Mouse (Mus musculus) liver, embryonic 15.5 days (tissue): Measurements from ENCODE around the gene Mcat. TPM values are rescaled to one million over a fixed set of nuclear protein-coding genes. Genes with fewer than 3 reads are reported as not detected.
A peak's percentile ranks its signal among the peaks of the same experiment; 100 is the strongest.
"Not testable (repeated sequence)": the region's sequence is repeated elsewhere in the genome, so short reads cannot be mapped to it uniquely, and the experiment has no call there.

Experiments used
- ATAC-seq: fragments of 200-750 bp; cut with Nextera tagmentation; 2 replicates; pipeline ENCODE4 v1.8.0; 2017; ENCODE audit warnings: moderate number of reproducible peaks, mild to moderate bottlenecking, moderate library complexity; ENCODE audit not compliant: insufficient read depth
- H3K27ac ChIP-seq: fragments of 300-500 bp; sonication (generic); replicated peaks from 2 replicates; pipeline ENCODE4 v1.5.1; 2015; ENCODE audit warnings: mild to moderate bottlenecking, inconsistent platforms
- H3K27me3 ChIP-seq: fragments of 300-500 bp; sonication (generic); 2 replicates; pipeline ENCODE4 v1.6.1; 2015; ENCODE audit warnings: mild to moderate bottlenecking, inconsistent platforms
- H3K36me3 ChIP-seq: fragments of 300-500 bp; sonication (generic); replicated peaks from 2 replicates; pipeline ENCODE4 v1.6.1; 2015; ENCODE audit warnings: moderate library complexity, mild to moderate bottlenecking, inconsistent platforms
- H3K4me1 ChIP-seq: fragments of 300-500 bp; sonication (generic); replicated peaks from 2 replicates; pipeline ENCODE4 v1.6.1; 2015; ENCODE audit warnings: inconsistent platforms
- H3K4me2 ChIP-seq: fragments of 300-500 bp; sonication (generic); 2 replicates; pipeline ENCODE4 v1.6.1; 2015; ENCODE audit warnings: moderate library complexity, mild to moderate bottlenecking, inconsistent platforms
- H3K4me3 ChIP-seq: fragments of 300-500 bp; sonication (generic); replicated peaks from 2 replicates; pipeline ENCODE4 v1.5.1; 2015; ENCODE audit warnings: mild to moderate bottlenecking, inconsistent platforms
- H3K9ac ChIP-seq: fragments of 300-500 bp; sonication (generic); 2 replicates; pipeline ENCODE4 v1.6.1; 2015; ENCODE audit warnings: moderate library complexity, mild to moderate bottlenecking, inconsistent platforms
- H3K9me3 ChIP-seq: fragments of 300-500 bp; sonication (generic); replicated peaks from 2 replicates; pipeline ENCODE4 v1.6.1; 2016; ENCODE audit warnings: inconsistent platforms
- WGBS: fragments of 180-500 bp; shearing (Covaris S2); methylation state at CpG from one replicate; pipeline ENCODE4 v1.1.7; 2015; ENCODE audit warnings: mixed read lengths; ENCODE audit not compliant: insufficient replicate concordance; 5-methylcytosine and 5-hydroxymethylcytosine counted together
- microRNA-seq: library from miRNA; unstranded; fragments of <30 nt; microRNA quantifications from one replicate; pipeline ENCODE4, GENCODE M21; 2016
- polyA plus RNA-seq: library from polyadenylated mRNA; unstranded; fragments of >200 nt; fragmentation: Nextera tagmentation; extraction: Ambion mirVana; gene quantifications from 2 replicates; pipeline ENCODE4 v1.2.1, GENCODE M21; 2015

The Mcat gene
- polyA plus RNA-seq, 1 experiment from 2014 or later: 15.4 TPM

- Histone ChIP-seq H3K27me3 (peaks cover 24% of the 10 kb centered on the region), H3K27ac (peak overlapping the region; percentile 64), H3K4me1 (peaks cover 15% of the 10 kb centered on the region), H3K4me2 (peak overlapping the region; percentile 96), H3K36me3 (no peaks in the 10 kb centered on the region), H3K9ac (peak overlapping the region; percentile 59), H3K4me3 (peak overlapping the region; percentile 62), H3K9me3 (no peaks in the 10 kb centered on the region)
- ATAC-seq: peak; percentile 54
- WGBS: 25% methylated on average over 17 of the region's 17 CpGs
Measured at GRCm38 (mm10) chr15:83509950-83510804, 53.4 kb downstream of the Mcat start.

GRCm38 (mm10) chr15:83501483-83501882 is 62.1 kb downstream of the Mcat start:
- H3K27me3 ChIP-seq, H3K4me1 ChIP-seq, H3K36me3 ChIP-seq, H3K4me3 ChIP-seq, H3K27ac ChIP-seq, H3K4me2 ChIP-seq, H3K9me3 ChIP-seq, ATAC-seq, H3K9ac ChIP-seq: not testable (repeated sequence)
- WGBS: 55% methylated on average over 6 of the region's 6 CpGs

- no peaks in the 10 kb centered on the region for H3K36me3 ChIP-seq
- H3K4me3 ChIP-seq: no peak overlapping the region
- 35% methylated on average over 3 of the region's 3 CpGs for WGBS
- H3K27ac ChIP-seq: no peak overlapping the region
- no peaks in the 10 kb centered on the region for H3K27me3 ChIP-seq
- peaks cover 9% of the 10 kb centered on the region for H3K4me1 ChIP-seq
- ATAC-seq: no peak
- no peak overlapping the region for H3K4me2 ChIP-seq
- H3K9me3 ChIP-seq: no peaks in the 10 kb centered on the region
- no peak overlapping the region for H3K9ac ChIP-seq
Measured at GRCm38 (mm10) chr15:83500352-83500751, 63.2 kb downstream of the Mcat start.

GRCm38 (mm10) chr15:83499211-83499755 is 64.3 kb downstream of the Mcat start:
- Histone ChIP-seq H3K9ac (no peak overlapping the region), H3K9me3 (no peaks in the 10 kb centered on the region), H3K4me3 (no peak overlapping the region), H3K27ac (no peak overlapping the region), H3K27me3 (no peaks in the 10 kb centered on the region), H3K4me1 (peaks cover 17% of the 10 kb centered on the region), H3K36me3 (no peaks in the 10 kb centered on the region), H3K4me2 (no peak overlapping the region)
- ATAC-seq: no peak
- 74% methylated on average over 10 of the region's 10 CpGs for WGBS

DNA sequence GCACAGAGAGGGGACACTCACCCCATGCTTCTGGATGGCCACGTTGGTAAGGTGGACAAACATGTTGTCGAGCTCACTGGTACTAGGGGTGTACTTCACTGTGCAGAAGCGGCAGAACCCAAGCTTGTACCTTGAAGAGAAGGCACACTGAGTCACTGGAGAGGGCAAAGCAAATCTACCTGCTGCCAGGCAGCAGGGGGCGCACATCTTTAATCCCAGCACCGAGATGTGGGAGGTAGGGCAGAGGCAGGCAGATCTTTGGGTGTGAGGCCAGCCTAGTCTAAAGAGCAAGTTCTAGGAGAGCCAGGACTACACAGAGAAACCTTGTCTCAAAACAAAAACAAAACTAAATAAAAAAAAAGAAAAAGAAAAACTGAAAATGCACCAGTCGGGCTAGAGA is 66.3 kb downstream of the Mcat start:
- no peak overlapping the region for H3K4me2 ChIP-seq
- no peaks in the 10 kb centered on the region for H3K9me3 ChIP-seq
- no peak for ATAC-seq
- WGBS: 76% methylated on average over 6 of the region's 6 CpGs
- no peak overlapping the region for H3K4me3 ChIP-seq
- no peaks in the 10 kb centered on the region for H3K36me3 ChIP-seq
- no peaks in the 10 kb centered on the region for H3K27me3 ChIP-seq
- H3K4me1 ChIP-seq: peaks cover 17% of the 10 kb centered on the region
- no peak overlapping the region for H3K9ac ChIP-seq
- H3K27ac ChIP-seq: no peak overlapping the region

Small RNA genes within 50 kb of the gene (microRNA-seq; reads per million reads assigned to microRNA genes)
- not detected for gene Gm24575

Other genes with a start within 250 kb of the Mcat start
- gene Arfgap3, start 213.5 kb downstream of the Mcat start, polyA plus RNA-seq: 15.4 TPM in 2 replicates
- 46.7 and 50.5 TPM in 2 replicates for gene Pacsin2, start 99.2 kb downstream of the Mcat start, polyA plus RNA-seq
- gene Ttll1, start 52.9 kb downstream of the Mcat start, polyA plus RNA-seq: 4.5 and 4.9 TPM in 2 replicates
- 1.9 and 2.2 TPM in 2 replicates for gene Bik, start 36.9 kb downstream of the Mcat start, polyA plus RNA-seq
- gene Tspo, start 195 bp downstream of the Mcat start, polyA plus RNA-seq: 202 and 217 TPM in 2 replicates
- gene Ttll12, start 31.4 kb upstream of the Mcat start, polyA plus RNA-seq: 35.6 and 38.5 TPM in 2 replicates
- 0.16 and 0.24 TPM in 2 replicates for gene Scube1, start 161.2 kb upstream of the Mcat start, polyA plus RNA-seq
- 0.13 and 0.17 TPM in 2 replicates for gene Mpped1, start 215.7 kb upstream of the Mcat start, polyA plus RNA-seq